ENCODE assay signal across 9 mouse cellular contexts in genomic region chr1:59422981-59423941, GRCm38 (mm10). TPM values are rescaled to one million over a fixed set of nuclear protein-coding genes. Genes with fewer than 3 reads are reported as not detected.
DNase-seq lines count a peak whose midpoint lies in the region; ATAC-seq and TF ChIP-seq lines count a peak whose summit lies in the region.
"Had no signal": no experiment of that assay in that cellular context is flagged by ENCODE, and none has a peak within 500 bp of the region (broad histone marks: within the 10 kb centered on the region; RNA-seq: fewer than 3 reads in every experiment).

No protein-coding gene starts in this region.

- no peaks in the 10 kb centered on the region for H3K27me3 ChIP-seq in forebrain, embryonic 11.5 days (ENCODE audit: control insufficient read depth, insufficient read depth, low read length)
- H3K27me3 ChIP-seq in hindbrain, postnatal 0 days (ENCODE audit: insufficient read depth, low read length) = no peaks in the 10 kb centered on the region

- H3K36me3 ChIP-seq in forebrain, embryonic 11.5 days (ENCODE audit: control insufficient read depth, insufficient read depth, low read length) = no peaks in the 10 kb centered on the region
- no peaks in the 10 kb centered on the region for H3K36me3 ChIP-seq in hindbrain, postnatal 0 days (ENCODE audit: insufficient read depth, low read length)

- H3K9me3 ChIP-seq in forebrain, embryonic 11.5 days (ENCODE audit: control insufficient read depth, low read length) = no peaks in the 10 kb centered on the region
- H3K9me3 ChIP-seq in hindbrain, postnatal 0 days (ENCODE audit: low read length) = no peaks in the 10 kb centered on the region

- no peak for TF ChIP-seq CTCF in hindbrain, postnatal 0 days (IDR thresholded peaks at IDR 0.05; ENCODE audit: low read depth)

- 13% methylated on average over 19 of the region's 19 CpGs for WGBS in forebrain, embryonic 11.5 days
- 17% methylated on average over 19 of the region's 19 CpGs for WGBS in hindbrain, postnatal 0 days

- H3K4me3 ChIP-seq in forebrain, embryonic 11.5 days (ENCODE audit: low read depth, low read length) = no peak overlapping the region
- H3K4me3 ChIP-seq in hindbrain, postnatal 0 days (ENCODE audit: low read length) = no peak overlapping the region

- H3K4me2 ChIP-seq in forebrain, embryonic 11.5 days (ENCODE audit: low read depth, low read length, severe bottlenecking) = peak overlapping the region; percentile 29; the same call in 1 of the 2 replicates
- H3K4me2 ChIP-seq in hindbrain, postnatal 0 days (ENCODE audit: low read depth, low read length) = no peak overlapping the region

- H3K9ac ChIP-seq in forebrain, embryonic 11.5 days (ENCODE audit: low read length) = peak overlapping the region; percentile 32; the same call in 1 of the 2 replicates
- H3K9ac ChIP-seq in hindbrain, postnatal 0 days (replicated peaks; ENCODE audit: low read length) = no peak overlapping the region

- DNase-seq in cerebellum, postnatal 10 days = peak; percentile 36 to 45
- no peak for DNase-seq in cerebellum, postnatal 36 days
- peak; percentile 64 for DNase-seq in forebrain, embryonic 11.5 days (ENCODE audit: low spot score)
- no peak for DNase-seq in hindbrain, postnatal 0 days (ENCODE audit: low spot score)
- DNase-seq in lung, postnatal 36 days = peak; percentile 10
- no peak for DNase-seq in thymus, postnatal 0 days (ENCODE audit: low spot score)
- DNase-seq in frontal cortex, postnatal 14 days (ENCODE audit: low spot score in 2 of 2) = no peak

- ATAC-seq in forebrain, embryonic 11.5 days (replicated peaks; ENCODE audit: low FRiP score) = peak; percentile 86
- peak; percentile 68 for ATAC-seq in hindbrain, postnatal 0 days
- no peak for ATAC-seq in erythroid progenitor cell, adult 5-6 weeks (replicated peaks; ENCODE audit: low FRiP score, poor library complexity, severe bottlenecking)

- peak overlapping the region; percentile 28 for H3K27ac ChIP-seq in forebrain, embryonic 11.5 days (ENCODE audit: low read depth, low read length)
- no peak overlapping the region for H3K27ac ChIP-seq in hindbrain, postnatal 0 days
- H3K27ac ChIP-seq: macrophage had no signal

- peaks cover 14% of the 10 kb centered on the region for H3K4me1 ChIP-seq in forebrain, embryonic 11.5 days (replicated peaks; ENCODE audit: control insufficient read depth, insufficient read depth, low read length)
- 0 out of 2 replicates have a peak, but pooled peaks cover 5% of the 10 kb centered on the region for H3K4me1 ChIP-seq in hindbrain, postnatal 0 days (ENCODE audit: insufficient read depth, low read length)

RNA-seq across cellular contexts. Expression of gene Fzd7, which starts 59.0 kb away (rescaled TPM):
- polyA plus RNA-seq in forebrain, embryonic 11.5 days (2014; fragmentation: Nextera tagmentation; extraction: Ambion mirVana) = 12.7 and 15.4 TPM in 2 replicates
- total RNA-seq in hindbrain, postnatal 0 days (2014; rRNA removed) = 17.2 and 19.9 TPM in 2 replicates
- polyA plus RNA-seq in hindbrain, postnatal 0 days (2015; fragmentation: Nextera tagmentation; extraction: Ambion mirVana) = 1.4 and 1.8 TPM in 2 replicates
- polyA plus RNA-seq in thymus, postnatal 0 days (2015; fragmentation: Nextera tagmentation; extraction: Ambion mirVana) = 2.3 TPM in 2 replicates
- total RNA-seq in erythroid progenitor cell, adult 5-6 weeks (2015; ENCODE audit: low replicate concordance) = 1.1 and 5.4 TPM in 2 replicates
- total RNA-seq in erythroid progenitor cell, adult 5-6 weeks (2017; ENCODE audit: low replicate concordance) = 0.45 and 0.77 TPM in 2 replicates

Comparison
In these comparisons a context has a peak if more than half of its experiments do, and no peak if none do; other contexts are left out.
1. DNase-seq: peak in cerebellum, postnatal 10 days (2 of 2), forebrain, embryonic 11.5 days (single experiment) and lung, postnatal 36 days (single experiment); none in cerebellum, postnatal 36 days (0 of 2), hindbrain, postnatal 0 days (single experiment), thymus, postnatal 0 days (single experiment) and frontal cortex, postnatal 14 days (0 of 2).